Mouse (Mus musculus) hindbrain, postnatal 0 days (tissue): Measurements from ENCODE around the gene Tymp. TPM values are rescaled to one million over a fixed set of nuclear protein-coding genes. Genes with fewer than 3 reads are reported as not detected.

Experiments
- ATAC-seq: fragments of 200-750 bp; cut with Nextera tagmentation; 2 replicates; pipeline ENCODE4 v1.8.0; 2017; ENCODE audit warnings: mild to moderate bottlenecking, moderate TSS enrichment, moderate library complexity
- DNase-seq: peaks from one replicate; pipeline ENCODE4 v3.0.0-alpha.2; 2015; ENCODE audit warnings: low spot score
- H3K27ac ChIP-seq: fragments of 300-500 bp; sonication (generic); 2 replicates; pipeline ENCODE4 v1.5.1; 2014; ENCODE audit warnings: mild to moderate bottlenecking
- H3K27me3 ChIP-seq: fragments of 300-500 bp; sonication (generic); 2 replicates; pipeline ENCODE4 v1.6.1; 2014; ENCODE audit warnings: low read length, mixed read lengths; ENCODE audit not compliant: insufficient read depth
- H3K36me3 ChIP-seq: fragments of 300-500 bp; sonication (generic); 2 replicates; pipeline ENCODE4 v1.6.1; 2014; ENCODE audit warnings: low read length, mixed read lengths; ENCODE audit not compliant: insufficient read depth
- H3K4me1 ChIP-seq: fragments of 300-500 bp; sonication (generic); 2 replicates; pipeline ENCODE4 v1.6.1; 2014; ENCODE audit warnings: antibody characterized with exemption, low read length, mixed read lengths; ENCODE audit not compliant: insufficient read depth
- H3K4me2 ChIP-seq: fragments of 300-500 bp; sonication (generic); 2 replicates; pipeline ENCODE4 v1.6.1; 2014; ENCODE audit warnings: low read depth, mild to moderate bottlenecking, low read length, moderate library complexity, mixed read lengths
- H3K4me3 ChIP-seq: fragments of 300-500 bp; sonication (generic); 2 replicates; pipeline ENCODE4 v1.5.1; 2014; ENCODE audit warnings: low read length
- H3K9ac ChIP-seq: fragments of 300-500 bp; sonication (generic); replicated peaks from 2 replicates; pipeline ENCODE4 v1.6.1; 2014; ENCODE audit warnings: mild to moderate bottlenecking, low read length, moderate library complexity, mixed read lengths
- H3K9me3 ChIP-seq: fragments of 300-500 bp; sonication (generic); 2 replicates; pipeline ENCODE4 v1.6.1; 2016; ENCODE audit warnings: low read length, mixed read lengths
- CTCF ChIP-seq: IDR thresholded peaks from 2 replicates; pipeline ENCODE4 v1.5.1; 2016; ENCODE audit warnings: antibody characterized with exemption, control low read depth, low read depth
- WGBS: fragments of 180-500 bp; shearing (Covaris S2); extraction: QIAGEN DNeasy Blood & Tissue Kit; methylation state at CpG from one replicate; pipeline ENCODE4 v1.1.7; 2014; 5-methylcytosine and 5-hydroxymethylcytosine counted together
- polyA plus RNA-seq: library from polyadenylated mRNA; unstranded; fragments of >200 nt; fragmentation: Nextera tagmentation; extraction: Ambion mirVana; gene quantifications from 2 replicates; pipeline ENCODE4 v1.2.1, GENCODE M21; 2015
- total RNA-seq: library from RNA; depleted of rRNA; stranded (reverse); fragments of >200 nt; gene quantifications from 2 replicates; pipeline ENCODE4 v1.2.3, GENCODE M21; 2014

Gene Tymp
- total and polyA plus RNA-seq, 2 experiments from 2014 or later: 3.6 to 8.9 TPM

DNA sequence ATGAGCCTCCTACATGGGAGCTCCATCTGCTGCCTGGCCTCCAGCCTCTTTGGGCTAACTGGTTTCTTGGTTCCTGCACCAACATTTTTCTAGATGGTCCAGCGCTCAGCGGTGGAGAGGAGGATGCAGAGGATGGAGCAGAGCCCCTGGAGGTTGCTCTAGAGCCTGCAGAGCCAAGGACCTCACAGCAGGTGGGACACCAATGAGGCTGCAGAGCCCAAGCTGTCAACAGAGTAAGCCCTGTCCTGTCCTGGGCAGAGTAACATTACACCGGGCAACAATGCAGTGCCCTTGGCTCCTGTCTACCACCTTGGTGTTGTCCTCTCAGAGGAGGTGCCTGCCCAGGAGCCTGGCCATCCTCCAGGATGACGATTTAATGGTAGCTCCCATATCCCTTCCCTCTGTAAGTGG is 11.7 kb downstream of the Tymp start:
- WGBS: 94% methylated on average over 4 of the region's 4 CpGs
- DNase-seq: no peak

DNA sequence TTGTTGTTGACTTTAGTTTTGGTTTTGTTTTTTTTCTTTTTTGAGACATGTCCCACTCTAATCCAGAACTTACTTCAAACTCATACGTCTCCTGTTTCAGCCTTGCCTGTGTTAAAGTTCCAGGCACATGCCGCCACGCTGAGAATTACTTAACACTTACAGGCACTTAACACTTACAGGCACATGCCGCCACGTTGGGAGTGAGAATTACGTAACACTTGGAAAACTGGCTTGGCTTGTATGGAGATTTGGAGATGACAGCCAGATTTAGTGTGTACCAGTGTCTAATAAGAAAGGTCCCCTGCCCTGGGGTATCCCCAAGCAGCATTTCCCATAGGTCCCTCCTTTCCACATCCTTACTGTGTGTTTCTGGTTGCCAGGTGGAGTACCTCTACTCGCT is 13.8 kb downstream of the Tymp start:
- no peak overlapping the region for H3K4me3 ChIP-seq
- H3K27ac ChIP-seq: no peak overlapping the region
- no peak for TF ChIP-seq CTCF
- no peak for DNase-seq
- H3K4me1 ChIP-seq: no peaks in the 10 kb centered on the region
- H3K36me3 ChIP-seq: peaks cover 68% of the 10 kb centered on the region
- ATAC-seq: no peak
- H3K4me2 ChIP-seq: no peak overlapping the region
- H3K9ac ChIP-seq: no peak overlapping the region
- WGBS: 94% methylated on average over 7 of the region's 7 CpGs
- H3K9me3 ChIP-seq: no peaks in the 10 kb centered on the region
- no peaks in the 10 kb centered on the region for H3K27me3 ChIP-seq

More for the DNA sequence above, 11.7 kb downstream of the Tymp start:
- no peak for ATAC-seq
- H3K9me3 ChIP-seq: no peaks in the 10 kb centered on the region
- H3K4me3 ChIP-seq: no peak overlapping the region
- no peak overlapping the region for H3K27ac ChIP-seq
- no peaks in the 10 kb centered on the region for H3K4me1 ChIP-seq
- peaks cover 82% of the 10 kb centered on the region for H3K36me3 ChIP-seq
- no peak for TF ChIP-seq CTCF
- H3K4me2 ChIP-seq: no peak overlapping the region
- H3K9ac ChIP-seq: no peak overlapping the region
- no peaks in the 10 kb centered on the region for H3K27me3 ChIP-seq

DNA sequence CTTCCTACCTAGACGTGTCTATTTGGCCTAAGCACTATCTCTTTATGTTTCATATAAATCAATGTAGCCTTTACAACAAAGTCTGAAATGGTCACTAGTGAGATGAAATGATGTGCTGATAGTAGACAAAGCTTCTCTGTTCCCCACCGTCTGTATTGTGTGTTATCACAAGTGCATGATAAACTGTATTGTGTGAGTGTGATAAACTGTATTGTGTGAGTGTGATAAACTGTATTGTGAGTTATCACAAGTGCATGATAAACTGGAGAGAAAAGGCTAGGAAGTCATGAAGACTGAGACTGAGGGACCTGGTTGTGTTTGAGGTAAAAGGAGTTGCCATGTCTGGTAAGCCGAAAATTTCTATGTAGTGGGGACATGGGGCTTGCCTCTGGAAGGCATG is 18.1 kb downstream of the Tymp start:
- no peak overlapping the region for H3K27ac ChIP-seq

DNA sequence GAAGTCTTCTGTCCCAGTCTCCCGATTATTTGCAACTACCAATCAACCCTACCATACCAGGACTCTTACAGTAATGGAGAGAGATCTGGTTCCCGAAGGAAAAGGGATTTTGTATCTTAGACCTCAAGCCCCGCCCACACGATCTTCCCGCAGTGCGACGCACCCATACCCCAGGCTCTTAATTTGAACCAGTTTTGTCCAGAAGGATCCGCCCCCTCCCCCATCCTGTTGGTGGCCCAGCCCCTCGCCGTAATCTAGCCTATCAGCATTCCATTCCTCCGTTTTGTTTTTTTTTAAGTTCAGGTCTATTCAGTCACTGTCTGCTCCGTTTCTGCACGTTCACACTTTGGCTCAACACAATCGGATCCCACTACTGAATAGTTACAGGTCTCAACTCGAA is 20.5 kb downstream of the Tymp start:
- WGBS: 1% methylated on average over 15 of the region's 15 CpGs
- Histone ChIP-seq H3K27me3 (no peaks in the 10 kb centered on the region), H3K9me3 (no peaks in the 10 kb centered on the region), H3K27ac (peak overlapping the region; percentile 89), H3K4me1 (peaks cover 14% of the 10 kb centered on the region), H3K4me3 (peak overlapping the region; percentile 85), H3K4me2 (peak overlapping the region; percentile 87), H3K9ac (peak overlapping the region; percentile 73), H3K36me3 (peaks cover 34% of the 10 kb centered on the region)
- peak; percentile 90 for DNase-seq
- TF ChIP-seq CTCF: no peak
- ATAC-seq: peak; percentile 69

More for the DNA sequence above, 18.1 kb downstream of the Tymp start:
- Histone ChIP-seq H3K9me3 (no peaks in the 10 kb centered on the region), H3K36me3 (peaks cover 26% of the 10 kb centered on the region), H3K4me3 (no peak overlapping the region), H3K9ac (no peak overlapping the region), H3K4me1 (peaks cover 13% of the 10 kb centered on the region), H3K4me2 (no peak overlapping the region), H3K27me3 (no peaks in the 10 kb centered on the region)
- DNase-seq: no peak
- TF ChIP-seq CTCF: no peak
- ATAC-seq: no peak
- WGBS: 91% methylated on average over 3 of the region's 3 CpGs

DNA sequence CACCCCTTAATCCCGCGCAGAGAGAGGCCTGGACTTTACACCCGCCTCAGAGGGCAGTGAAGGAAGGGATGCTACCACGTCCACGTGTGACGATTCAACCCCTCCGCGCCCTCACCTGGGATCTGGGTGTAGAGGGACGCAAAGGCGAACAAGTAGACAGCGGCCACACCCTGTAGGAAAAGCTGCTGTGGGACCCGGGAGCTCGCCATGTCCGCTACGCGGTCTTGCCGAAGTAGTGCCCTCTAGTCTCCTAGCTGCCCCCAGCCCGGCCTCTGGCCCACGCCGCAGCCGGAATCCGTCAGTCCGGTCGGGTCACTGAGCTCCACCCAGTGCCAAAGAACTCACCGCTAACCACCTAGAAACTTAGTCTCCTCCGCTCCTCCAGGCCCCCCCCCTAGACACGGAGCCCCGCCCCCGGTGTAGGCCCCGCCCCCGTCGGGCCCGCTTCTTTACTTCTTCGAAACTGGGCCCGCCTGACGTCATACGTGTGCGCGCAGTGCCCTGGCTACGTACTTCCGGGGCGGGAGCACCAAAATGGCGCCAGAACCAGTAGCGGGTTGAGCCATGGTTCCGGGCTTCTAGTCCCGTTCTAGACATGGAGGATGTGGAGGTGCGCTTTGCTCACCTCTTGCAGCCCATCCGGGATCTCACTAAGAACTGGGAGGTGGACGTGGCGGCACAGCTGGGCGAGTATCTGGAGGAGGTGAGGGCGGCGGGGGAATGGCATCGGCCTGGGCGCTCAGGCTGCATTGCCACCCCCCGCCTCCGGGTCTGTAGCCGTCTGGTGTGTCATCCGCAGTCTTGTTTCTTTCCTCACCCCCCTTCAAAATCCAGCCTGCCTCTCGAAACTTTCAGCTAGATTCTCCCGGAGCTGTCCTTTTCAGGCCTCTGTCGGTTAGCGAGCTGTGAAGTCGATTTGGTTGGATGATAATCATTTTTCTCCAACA is 21.3 kb downstream of the Tymp start, which contains the start of the genes Lmf2 and Ncaph2:
Lmf2 (minus strand) TSS at position 419 of the 947 bp plus-strand sequence.
Ncaph2 (plus strand) TSS at position 479 of the 947 bp plus-strand sequence.
- H3K9ac ChIP-seq: peak within 1 kb of the TSS; percentile 73
- no peaks in the 10 kb centered on the region for H3K27me3 ChIP-seq
- H3K36me3 ChIP-seq: peaks cover 31% of the 10 kb centered on the region
- H3K9me3 ChIP-seq: no peaks in the 10 kb centered on the region
- TF ChIP-seq CTCF: no peak
- WGBS: under 1% methylated on average over 64 of the region's 64 CpGs
- peak; percentile 95 for ATAC-seq
- H3K4me3 ChIP-seq: peak within 1 kb of the TSS; percentile 85
- DNase-seq: peak; percentile 98
- peak within 1 kb of the TSS; percentile 87 for H3K4me2 ChIP-seq
- H3K4me1 ChIP-seq: peaks cover 14% of the 10 kb centered on the region
- peak within 1 kb of the TSS; percentile 89 for H3K27ac ChIP-seq

DNA sequence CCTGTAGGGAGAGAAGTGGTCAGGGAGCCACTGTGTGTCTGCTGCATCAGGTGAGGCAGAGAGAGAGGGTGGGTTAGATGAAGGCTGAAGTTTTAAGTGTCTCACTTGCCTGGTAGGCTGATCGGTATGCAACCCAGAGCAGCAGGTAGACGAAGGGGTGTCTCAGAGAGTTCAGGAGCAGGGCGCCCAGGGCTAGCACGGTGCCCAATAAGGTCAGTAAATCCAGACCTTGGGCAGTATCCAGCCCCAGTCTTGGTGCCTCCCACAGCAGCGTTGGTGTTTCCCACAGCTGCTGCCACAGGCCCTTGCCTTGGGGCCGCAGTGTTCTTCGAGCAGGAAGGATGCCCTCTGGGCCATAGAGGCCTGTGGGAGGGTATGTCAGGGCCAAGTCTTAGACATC is 22.4 kb downstream of the Tymp start:
- H3K27me3 ChIP-seq: no peaks in the 10 kb centered on the region
- ATAC-seq (no peak), DNase-seq (no peak)
- TF ChIP-seq CTCF: no peak
- H3K36me3 ChIP-seq: peaks cover 32% of the 10 kb centered on the region
- peak overlapping the region; percentile 73 for H3K9ac ChIP-seq
- 82% methylated on average over 7 of the region's 7 CpGs for WGBS
- no peaks in the 10 kb centered on the region for H3K9me3 ChIP-seq
- H3K4me3 ChIP-seq: peak overlapping the region; percentile 85
- H3K4me2 ChIP-seq: peak overlapping the region; percentile 87
- no peak overlapping the region for H3K27ac ChIP-seq
- peaks cover 14% of the 10 kb centered on the region for H3K4me1 ChIP-seq
